Mouse (Mus musculus) olfactory bulb, adult 2 months (tissue): Measurements from ENCODE around the gene Bbs4.

Experiments
- CTCF ChIP-seq: fragments of 200-500 bp; IDR thresholded peaks from 2 replicates; pipeline ENCODE4 v1.5.1; 2012; ENCODE audit warnings: low read depth, mild to moderate bottlenecking, low read length, moderate library complexity; ENCODE audit not compliant: insufficient read depth
- POLR2A ChIP-seq: fragments of 200-500 bp; IDR thresholded peaks from 2 replicates; pipeline ENCODE4 v1.6.1; 2012; ENCODE audit warnings: mild to moderate bottlenecking, low read depth, low read length, moderate library complexity; ENCODE audit not compliant: insufficient read depth

DNA sequence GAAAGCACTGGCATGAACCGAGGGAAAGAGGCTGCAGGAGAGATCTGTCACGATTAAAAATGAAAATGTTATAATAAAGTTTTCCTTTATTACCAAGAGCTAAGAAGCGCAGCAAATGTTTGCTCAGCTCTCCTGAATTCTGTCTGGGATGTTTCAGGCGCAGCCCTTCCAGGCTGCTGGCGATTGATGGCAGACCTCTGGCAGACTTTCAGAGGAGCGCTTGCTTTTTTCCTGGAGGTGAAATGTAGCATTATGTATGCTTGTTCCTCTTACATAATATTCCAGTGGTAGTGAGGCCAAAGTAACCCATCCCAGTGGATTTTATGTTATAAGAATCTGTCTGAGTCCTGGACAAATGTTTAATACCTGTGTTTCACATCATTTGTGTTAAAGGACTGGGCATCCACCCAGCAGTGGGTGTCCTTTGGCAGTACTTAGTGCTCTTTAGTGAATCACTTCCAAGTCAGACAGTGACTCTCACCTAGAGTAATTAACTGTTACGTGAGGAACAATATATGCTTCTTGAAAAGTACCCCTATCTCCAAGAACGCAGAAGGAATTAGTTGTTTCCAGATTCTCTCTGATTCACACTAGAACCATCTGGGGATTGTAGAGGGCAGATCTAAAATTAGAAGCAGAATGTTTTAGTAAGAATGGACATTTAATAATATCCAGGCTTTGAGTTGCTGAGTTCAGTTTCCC is 42.6 kb downstream of the Bbs4 start:
- TF ChIP-seq CTCF = no peak
- TF ChIP-seq POLR2A = no peak
